Mouse (Mus musculus): Measurements from ENCODE around the gene Cnnm3. TPM values are rescaled to one million over a fixed set of nuclear protein-coding genes. Genes with fewer than 3 reads are reported as not detected.

Gene Cnnm3
- total and polyA plus RNA-seq, 3 experiments, result 4.2 to 9.9 TPM; not detected in 1

DNA sequence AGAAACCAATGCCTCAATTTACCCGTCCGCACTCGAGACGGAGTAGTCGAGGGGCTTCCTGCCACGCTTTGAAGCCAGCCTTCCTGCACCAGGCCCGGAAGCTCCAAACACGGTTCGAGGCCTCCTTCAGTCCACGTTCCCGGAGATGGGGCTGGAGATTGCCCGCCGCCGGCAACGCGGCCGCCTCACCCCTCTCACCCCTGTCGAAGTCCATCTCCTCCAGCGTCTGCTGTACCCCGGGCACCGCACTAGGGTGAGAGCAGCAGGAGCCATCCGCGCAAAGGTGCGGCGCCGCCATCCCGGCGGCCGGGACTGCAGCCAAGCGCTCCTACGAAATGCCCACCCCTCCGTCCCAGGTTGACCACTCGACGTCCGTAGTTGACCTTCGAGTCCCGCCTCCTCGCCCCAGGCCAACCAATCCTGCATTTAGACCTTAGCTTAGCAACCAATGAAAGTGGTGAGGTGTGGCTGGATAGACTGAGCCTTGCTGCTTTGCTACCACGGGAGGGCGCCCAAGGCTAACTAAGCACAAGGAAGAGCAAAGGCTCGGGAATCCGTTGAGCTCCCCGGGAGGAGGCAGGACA, 35.3 kb downstream of the Cnnm3 start, which contains the start of gene Ankrd39 (continued):
- TF ChIP-seq MAFK (IDR thresholded peaks at IDR 0.05; ENCODE audit: borderline replicate concordance, low read depth, low read length), result no peak
- no peak for TF ChIP-seq TCF12 (IDR thresholded peaks at IDR 0.05; ENCODE audit: low read depth, low read length)
- TF ChIP-seq CHD1 (IDR thresholded peaks at IDR 0.05; ENCODE audit: low read depth, low read length), result no peak

GRCm38 (mm10) chr1:36547981-36548598, 36.4 kb downstream of the Cnnm3 start:
- H3K27me3 ChIP-seq (ENCODE audit: control insufficient read depth in 1 of 2, insufficient read depth in 2 of 2, low read length in 2 of 2), result no peaks in the 10 kb centered on the region
- peaks cover 0 to 3% of the 10 kb centered on the region in 2 experiments; a peak in 3 of 4 replicates for H3K4me1 ChIP-seq (ENCODE audit: control insufficient read depth in 1 of 2, insufficient read depth in 2 of 2, low read length in 2 of 2)
- no peak overlapping the region for H3K9ac ChIP-seq (ENCODE audit: control insufficient read depth, low read depth, low read length, poor library complexity, severe bottlenecking)
- H3K4me3 ChIP-seq (ENCODE audit: control insufficient read depth in 1 of 2, insufficient read depth in 1 of 2, low read depth in 2 of 2, low read length in 2 of 2), result no peak overlapping the region
- no peak for TF ChIP-seq GATA1 (IDR thresholded peaks at IDR 0.05; ENCODE audit: low read depth, low read length)
- TF ChIP-seq POLR2AphosphoS5 (IDR thresholded peaks at IDR 0.05; ENCODE audit: borderline replicate concordance, low read depth, low read length), result no peak
- TF ChIP-seq MYB (IDR thresholded peaks at IDR 0.05; ENCODE audit: low read depth, low read length), result no peak
- TF ChIP-seq ZMIZ1 (IDR thresholded peaks at IDR 0.05; ENCODE audit: low read depth, low read length), result no peak
- no peak for TF ChIP-seq CTCF (IDR thresholded peaks at IDR 0.05 in 2 of 3, conservative IDR thresholded peaks at IDR 0.05 in 1 of 3; ENCODE audit: control insufficient read depth in 1 of 3, insufficient read depth in 1 of 3, low read depth in 2 of 3, low read length in 3 of 3, poor library complexity in 1 of 3, severe bottlenecking in 1 of 3)
- no peak for TF ChIP-seq POLR2A (IDR thresholded peaks at IDR 0.05; ENCODE audit: control insufficient read depth in 1 of 2, insufficient read depth in 1 of 2, low read depth in 1 of 2, low read length in 2 of 2, poor library complexity in 1 of 2)
- TF ChIP-seq ZC3H11A (IDR thresholded peaks at IDR 0.05; ENCODE audit: low read depth, low read length), result no peak
- TF ChIP-seq EP300 (IDR thresholded peaks at IDR 0.05; ENCODE audit: low read depth in 1 of 2, low read length in 2 of 2), result no peak
- no peak for TF ChIP-seq USF2 (IDR thresholded peaks at IDR 0.05; ENCODE audit: borderline replicate concordance in 1 of 2, insufficient read depth in 1 of 2, low read depth in 1 of 2, low read length in 2 of 2)
- no peak for TF ChIP-seq UBTF (IDR thresholded peaks at IDR 0.05; ENCODE audit: borderline replicate concordance, insufficient read depth, low read depth, low read length)
- TF ChIP-seq MAX (IDR thresholded peaks at IDR 0.05; ENCODE audit: low read length), result no peak
- TF ChIP-seq MEF2A (IDR thresholded peaks at IDR 0.05; ENCODE audit: extremely low read depth, insufficient replicate concordance, low read depth, low read length, poor library complexity, severe bottlenecking), result no peak
- no peak for TF ChIP-seq SIN3A (IDR thresholded peaks at IDR 0.05; ENCODE audit: low read length)
- no peak for TF ChIP-seq ETS1 (IDR thresholded peaks at IDR 0.05; ENCODE audit: low read depth, low read length)
- no peak for TF ChIP-seq MAZ (IDR thresholded peaks at IDR 0.05; ENCODE audit: low read depth, low read length)
- H3K9me3 ChIP-seq (replicated peaks; ENCODE audit: insufficient read depth, low read length), result no peaks in the 10 kb centered on the region
- no peak for DNase-seq (ENCODE audit: low read depth, low spot score)
- H3K27ac ChIP-seq (ENCODE audit: control insufficient read depth, low read depth, low read length), result no peak overlapping the region
- H3K36me3 ChIP-seq (ENCODE audit: control insufficient read depth in 1 of 2, insufficient read depth in 2 of 2, low read length in 2 of 2), result no peaks in the 10 kb centered on the region
- H3K79me2 ChIP-seq (ENCODE audit: control insufficient read depth, insufficient read depth, low read length, poor library complexity), result peaks cover 4% of the 10 kb centered on the region

Data from MEL (cell line).